Mouse (Mus musculus) bone marrow macrophage, adult 2 months (primary cell): ENCODE results near the gene Amy2a3.
"Not testable (repeated sequence)": the region's sequence is repeated elsewhere in the genome, so short reads cannot be mapped to it uniquely, and the experiment has no call there.

Source experiments
- CTCF ChIP-seq: IDR thresholded peaks from 2 replicates; pipeline ENCODE4 v1.5.1; 2012; ENCODE audit warnings: low read depth, mild to moderate bottlenecking, low read length, moderate library complexity
- POLR2A ChIP-seq: IDR thresholded peaks from 2 replicates; pipeline ENCODE4 v1.6.1; 2012; ENCODE audit warnings: mild to moderate bottlenecking, low read depth, low read length, borderline replicate concordance

DNA sequence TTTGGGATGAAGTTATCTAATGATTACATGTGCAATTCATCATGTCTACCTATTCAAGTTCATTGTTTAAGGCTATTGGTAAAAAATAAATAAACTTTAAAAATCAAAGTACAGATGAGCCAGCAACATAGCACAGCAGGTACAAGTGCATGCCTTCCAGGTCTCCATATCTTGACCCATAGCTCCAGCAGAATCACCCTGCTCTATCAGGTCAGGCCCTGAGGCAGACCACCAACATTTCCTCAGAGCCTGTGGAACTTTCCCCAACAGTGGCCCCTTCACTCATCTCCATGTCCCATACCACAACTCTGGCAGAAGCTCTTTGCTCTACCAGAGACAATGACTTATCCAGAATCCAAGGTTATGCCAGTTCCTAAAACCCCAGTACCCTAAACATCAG lies 43.6 kb downstream of the Amy2a3 start:
- not testable (repeated sequence) for TF ChIP-seq POLR2A, CTCF
